Mouse (Mus musculus) limb, embryonic 15.5 days (tissue): ENCODE data around the gene Gsg1l. TPM values are rescaled to one million over a fixed set of nuclear protein-coding genes. Genes with fewer than 3 reads are reported as not detected.

Experiments
- ATAC-seq: fragments of 200-750 bp; cut with Nextera tagmentation; 2 replicates; pipeline ENCODE4 v1.8.0; 2017; ENCODE audit warnings: low read depth, moderate TSS enrichment; ENCODE audit not compliant: insufficient number of reproducible peaks, low FRiP score, low TSS enrichment
- H3K27ac ChIP-seq: fragments of 300-500 bp; sonication (generic); 2 replicates; pipeline ENCODE4 v1.5.1; 2015; ENCODE audit warnings: moderate library complexity, mild to moderate bottlenecking, inconsistent platforms
- H3K27me3 ChIP-seq: fragments of 300-500 bp; sonication (generic); 2 replicates; pipeline ENCODE4 v1.6.1; 2015; ENCODE audit warnings: inconsistent platforms
- H3K36me3 ChIP-seq: fragments of 300-500 bp; sonication (generic); 2 replicates; pipeline ENCODE4 v1.6.1; 2015; ENCODE audit warnings: inconsistent platforms
- H3K4me1 ChIP-seq: fragments of 300-500 bp; sonication (generic); 2 replicates; pipeline ENCODE4 v1.6.1; 2015; ENCODE audit warnings: inconsistent platforms
- H3K4me2 ChIP-seq: fragments of 300-500 bp; sonication (generic); 2 replicates; pipeline ENCODE4 v1.6.1; 2015; ENCODE audit warnings: mild to moderate bottlenecking, inconsistent platforms
- H3K4me3 ChIP-seq: fragments of 300-500 bp; sonication (generic); 2 replicates; pipeline ENCODE4 v1.5.1; 2015; ENCODE audit warnings: mild to moderate bottlenecking, inconsistent platforms
- H3K9ac ChIP-seq: fragments of 300-500 bp; sonication (generic); 2 replicates; pipeline ENCODE4 v1.6.1; 2015; ENCODE audit warnings: inconsistent platforms
- H3K9me3 ChIP-seq: fragments of 300-500 bp; sonication (generic); 2 replicates; pipeline ENCODE4 v1.6.1; 2016; ENCODE audit warnings: inconsistent platforms
- WGBS: fragments of 180-500 bp; shearing (Covaris S2); methylation state at CpG from one replicate; pipeline ENCODE4 v1.1.7; 2015; 5-methylcytosine and 5-hydroxymethylcytosine counted together
- polyA plus RNA-seq: library from polyadenylated mRNA; unstranded; fragments of >200 nt; fragmentation: Nextera tagmentation; extraction: Ambion mirVana; gene quantifications from 2 replicates; pipeline ENCODE4 v1.2.1, GENCODE M21; 2015

Gsg1l gene
- polyA plus RNA-seq, 1 experiment from 2014 or later, result 2.3 TPM

DNA sequence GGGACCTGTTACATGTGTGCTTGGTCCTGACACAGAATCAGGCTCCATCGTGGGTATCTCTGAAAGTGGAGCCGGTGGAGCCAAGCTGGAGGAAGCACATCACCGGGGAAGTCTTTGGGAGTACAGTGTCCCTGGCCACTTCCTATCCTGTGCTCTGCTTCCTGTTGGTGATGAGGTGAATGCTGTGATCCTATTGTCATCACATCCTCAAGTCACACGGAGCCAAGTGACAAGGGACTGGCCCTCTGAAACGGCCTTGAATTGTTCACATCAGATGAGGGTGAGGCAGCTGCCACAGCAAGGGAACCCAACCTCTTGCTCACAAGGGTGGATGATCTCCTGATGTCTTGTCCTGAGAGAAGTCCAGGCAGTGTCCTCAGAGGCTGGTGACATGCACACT is 14.4 kb upstream of the Gsg1l start:
- Histone ChIP-seq H3K27me3 (no peaks in the 10 kb centered on the region), H3K27ac (no peak overlapping the region), H3K36me3 (peaks cover 45% of the 10 kb centered on the region), H3K9me3 (no peaks in the 10 kb centered on the region), H3K9ac (no peak overlapping the region), H3K4me1 (no peaks in the 10 kb centered on the region), H3K4me2 (no peak overlapping the region), H3K4me3 (no peak overlapping the region)
- no peak for ATAC-seq
- 78% methylated on average over 5 of the region's 5 CpGs for WGBS

DNA sequence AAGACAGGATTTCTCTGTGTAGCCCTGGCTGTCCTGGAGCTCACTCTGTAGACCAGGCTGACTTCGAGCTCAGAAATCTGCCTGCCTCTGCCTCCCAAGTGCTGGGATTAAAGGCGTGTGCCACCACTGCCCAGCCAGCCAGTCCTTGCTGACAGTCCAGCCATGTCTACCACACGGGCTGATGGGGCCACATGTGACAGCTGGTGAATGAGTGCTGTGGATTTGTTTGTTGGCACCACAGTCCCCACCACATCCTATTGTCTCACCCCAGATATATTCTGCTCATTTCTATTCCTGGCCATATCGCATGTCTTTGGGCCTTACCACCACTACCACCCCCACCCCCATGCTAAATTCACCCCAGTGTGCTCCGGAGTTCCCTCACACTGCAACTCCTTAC is 12.5 kb upstream of the Gsg1l start:
- WGBS, result 89% methylated on average over 5 of the region's 5 CpGs

DNA sequence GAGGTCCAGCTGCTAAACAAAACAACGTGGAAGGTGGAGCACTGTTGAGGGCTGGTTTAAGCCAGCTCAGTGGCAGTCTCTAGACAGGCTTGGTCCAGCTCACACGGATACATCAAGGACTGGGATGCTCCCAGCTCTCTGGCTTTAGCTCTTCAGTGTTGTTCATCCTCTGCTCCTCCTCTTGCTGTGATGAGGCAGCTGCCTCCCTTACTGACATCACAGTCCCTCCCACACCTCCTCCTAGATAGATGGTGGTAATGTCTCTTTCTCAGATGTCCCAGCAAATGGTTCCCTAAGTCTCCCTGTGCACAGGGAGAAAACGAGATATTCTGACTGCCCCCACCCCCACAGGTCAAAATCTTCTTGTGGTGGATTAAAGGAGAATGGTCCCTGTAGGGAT is 11.0 kb upstream of the Gsg1l start:
- no peaks in the 10 kb centered on the region for H3K27me3 ChIP-seq
- no peaks in the 10 kb centered on the region for H3K9me3 ChIP-seq
- no peak overlapping the region for H3K27ac ChIP-seq
- no peak overlapping the region for H3K4me2 ChIP-seq
- H3K4me1 ChIP-seq, result peaks cover 3% of the 10 kb centered on the region; the same call in 1 of the 2 replicates
- ATAC-seq, result no peak
- 27% methylated on average over 3 of the region's 3 CpGs for WGBS
- H3K9ac ChIP-seq, result no peak overlapping the region
- H3K4me3 ChIP-seq, result no peak overlapping the region
- H3K36me3 ChIP-seq, result peaks cover 16% of the 10 kb centered on the region; the same call in 1 of the 2 replicates

More for the DNA sequence above, 12.5 kb upstream of the Gsg1l start:
- H3K36me3 ChIP-seq, result peaks cover 30% of the 10 kb centered on the region
- no peak overlapping the region for H3K4me3 ChIP-seq
- H3K27me3 ChIP-seq, result no peaks in the 10 kb centered on the region
- ATAC-seq, result no peak
- H3K9me3 ChIP-seq, result no peaks in the 10 kb centered on the region
- no peak overlapping the region for H3K9ac ChIP-seq
- no peaks in the 10 kb centered on the region for H3K4me1 ChIP-seq
- H3K27ac ChIP-seq, result no peak overlapping the region
- no peak overlapping the region for H3K4me2 ChIP-seq

DNA sequence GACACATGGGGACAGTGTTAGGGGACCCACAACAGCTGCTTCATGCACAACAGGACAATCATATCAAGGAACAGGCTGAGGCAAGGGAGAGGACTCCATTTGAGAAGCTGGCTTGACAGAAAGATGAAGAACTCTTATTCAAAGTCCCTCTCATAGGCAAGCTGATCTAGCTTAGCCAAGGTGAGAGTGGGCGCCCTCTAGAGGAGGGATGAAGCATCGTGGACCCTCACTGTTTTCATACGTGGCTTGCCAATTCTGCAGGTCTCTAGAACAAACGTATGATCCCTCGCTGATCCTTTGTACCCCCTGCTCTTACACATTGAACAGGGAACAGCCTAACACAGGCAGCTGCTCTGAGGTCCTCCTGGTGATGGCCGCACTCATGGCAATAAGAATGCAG is 7.6 kb upstream of the Gsg1l start:
- ATAC-seq, result no peak
- 16% methylated on average over 6 of the region's 6 CpGs for WGBS
- peaks cover 13% of the 10 kb centered on the region; the same call in 1 of the 2 replicates for H3K27me3 ChIP-seq
- H3K4me2 ChIP-seq, result no peak overlapping the region
- no peaks in the 10 kb centered on the region for H3K9me3 ChIP-seq
- no peak overlapping the region for H3K27ac ChIP-seq
- no peak overlapping the region for H3K9ac ChIP-seq
- H3K36me3 ChIP-seq, result no peaks in the 10 kb centered on the region
- H3K4me3 ChIP-seq, result no peak overlapping the region
- peaks cover 22% of the 10 kb centered on the region for H3K4me1 ChIP-seq

DNA sequence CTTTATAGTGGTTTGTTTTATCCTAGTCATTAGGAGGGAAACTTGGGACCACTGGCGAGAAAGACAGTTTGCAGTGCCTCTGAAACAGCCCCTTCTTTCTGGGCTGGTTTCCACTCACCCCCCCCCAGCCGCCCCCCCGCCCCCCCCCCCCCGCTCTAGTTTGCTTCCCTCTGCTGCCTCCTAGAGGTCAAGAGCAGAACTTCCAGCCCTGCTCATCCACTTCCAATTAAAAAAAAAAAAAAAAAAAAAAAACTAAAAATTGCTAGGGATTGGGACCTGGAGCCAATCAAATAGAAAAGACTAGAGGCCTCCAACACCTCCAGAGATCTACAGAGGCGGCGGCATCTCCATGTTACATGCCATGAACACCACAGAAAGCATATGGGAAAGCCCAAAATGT is 5.9 kb upstream of the Gsg1l start:
- H3K4me1 ChIP-seq, result peaks cover 34% of the 10 kb centered on the region
- no peak for ATAC-seq
- H3K27me3 ChIP-seq, result peaks cover 30% of the 10 kb centered on the region
- H3K27ac ChIP-seq, result no peak overlapping the region
- H3K36me3 ChIP-seq, result no peaks in the 10 kb centered on the region
- no peak overlapping the region for H3K4me3 ChIP-seq
- H3K9ac ChIP-seq, result no peak overlapping the region
- 23% methylated on average over 4 of the region's 6 CpGs for WGBS
- no peaks in the 10 kb centered on the region for H3K9me3 ChIP-seq
- no peak overlapping the region for H3K4me2 ChIP-seq

DNA sequence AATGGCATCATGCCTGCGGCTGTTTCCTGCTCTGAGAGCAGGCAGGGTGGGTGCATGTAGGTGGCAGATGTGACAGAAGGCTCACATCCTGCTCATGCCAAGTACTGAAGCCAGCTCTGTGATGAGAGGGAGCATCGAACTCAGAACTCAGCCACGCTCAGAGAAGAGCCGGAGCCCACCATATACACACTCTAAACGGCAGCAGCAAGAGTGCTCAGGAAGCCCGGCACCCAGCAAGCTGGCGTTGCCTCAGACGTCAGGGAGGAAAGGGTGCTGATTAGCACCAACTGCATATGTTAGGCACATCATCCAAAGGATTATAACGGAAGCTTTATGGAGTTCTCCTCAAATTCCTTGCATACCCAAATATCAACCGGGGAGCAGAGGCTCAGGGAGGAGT is 5.4 kb upstream of the Gsg1l start:
- Histone ChIP-seq H3K4me3 (no peak overlapping the region), H3K27me3 (peaks cover 35% of the 10 kb centered on the region), H3K27ac (no peak overlapping the region), H3K9ac (no peak overlapping the region), H3K4me2 (no peak overlapping the region), H3K4me1 (peaks cover 36% of the 10 kb centered on the region), H3K9me3 (no peaks in the 10 kb centered on the region), H3K36me3 (no peaks in the 10 kb centered on the region)
- ATAC-seq, result no peak
- WGBS, result 45% methylated on average over 10 of the region's 10 CpGs

DNA sequence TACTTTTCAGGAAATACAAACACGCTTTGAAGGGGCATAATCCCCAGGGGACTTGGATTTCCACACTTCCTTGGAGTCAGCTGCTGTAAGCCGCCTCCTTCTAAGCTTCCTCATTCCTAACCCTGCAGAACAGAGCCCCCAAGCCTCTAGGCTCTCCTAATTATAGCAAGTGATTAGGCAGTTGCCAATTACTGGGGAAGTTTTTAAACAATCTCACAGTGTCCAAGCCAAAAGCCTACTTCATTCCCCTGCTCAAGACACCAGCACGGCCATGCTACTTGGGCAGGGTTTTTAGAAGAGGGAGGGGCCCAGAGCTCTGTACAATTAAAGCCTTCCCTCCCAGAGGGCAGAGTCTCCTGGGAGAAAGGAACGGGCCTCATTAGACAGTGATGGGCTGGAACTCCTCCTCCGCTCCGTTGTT is 4.1 kb upstream of the Gsg1l start:
- H3K27ac ChIP-seq, result no peak overlapping the region
- H3K4me1 ChIP-seq, result peaks cover 48% of the 10 kb centered on the region
- WGBS, result 21% methylated on average over 6 of the region's 6 CpGs
- no peak for ATAC-seq
- H3K9ac ChIP-seq, result no peak overlapping the region
- H3K4me3 ChIP-seq, result no peak overlapping the region
- H3K4me2 ChIP-seq, result no peak overlapping the region
- no peaks in the 10 kb centered on the region for H3K36me3 ChIP-seq
- H3K9me3 ChIP-seq, result no peaks in the 10 kb centered on the region
- H3K27me3 ChIP-seq, result peaks cover 48% of the 10 kb centered on the region

DNA sequence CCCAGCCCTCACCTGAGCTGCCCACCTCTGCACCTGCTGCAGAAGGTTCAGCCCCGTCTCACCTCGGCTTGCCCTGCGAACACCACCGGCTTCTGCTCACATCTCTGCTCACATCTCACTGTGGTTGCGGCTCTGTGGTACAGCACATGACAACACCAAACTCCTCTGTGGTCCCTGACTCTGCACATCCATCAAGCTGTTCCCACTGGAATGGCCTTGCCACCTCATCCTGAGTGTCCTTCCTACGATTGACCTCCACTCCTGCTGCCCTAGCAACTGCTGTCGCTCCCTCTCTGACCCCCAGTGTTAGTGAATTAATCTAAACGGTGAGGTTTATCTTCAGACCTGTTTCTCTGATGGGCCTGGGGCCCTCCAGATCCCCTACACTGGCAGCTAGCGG is 2.9 kb upstream of the Gsg1l start:
- no peak for ATAC-seq
- no peak overlapping the region for H3K27ac ChIP-seq
- H3K4me3 ChIP-seq, result no peak overlapping the region
- peaks cover 60% of the 10 kb centered on the region for H3K27me3 ChIP-seq
- H3K9ac ChIP-seq, result no peak overlapping the region
- no peak overlapping the region for H3K4me2 ChIP-seq
- 88% methylated on average over 9 of the region's 9 CpGs for WGBS
- peaks cover 51% of the 10 kb centered on the region for H3K4me1 ChIP-seq
- H3K36me3 ChIP-seq, result no peaks in the 10 kb centered on the region
- no peaks in the 10 kb centered on the region for H3K9me3 ChIP-seq

DNA sequence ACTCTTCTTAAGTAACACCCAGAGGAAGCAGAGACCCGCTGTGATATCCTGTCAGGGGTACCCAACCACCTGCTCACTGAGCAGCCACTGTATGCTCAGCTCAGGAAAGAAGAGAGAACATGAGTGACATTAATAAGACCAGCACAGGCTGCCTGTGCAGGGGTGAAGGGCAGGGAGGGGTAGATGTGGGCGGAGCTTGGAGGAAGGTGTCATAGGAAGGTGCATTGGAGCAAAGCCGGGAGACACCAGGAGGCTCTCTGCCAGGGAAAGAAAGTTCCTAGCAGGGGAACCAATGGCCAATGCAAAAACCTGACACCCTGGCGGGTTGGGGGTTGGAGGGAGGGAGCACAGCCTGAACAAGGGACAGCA is 1.8 kb upstream of the Gsg1l start:
- Histone ChIP-seq H3K9ac (no peak overlapping the region), H3K27me3 (peaks cover 62% of the 10 kb centered on the region), H3K4me3 (no peak overlapping the region), H3K27ac (no peak overlapping the region), H3K4me1 (peaks cover 51% of the 10 kb centered on the region), H3K4me2 (no peak overlapping the region), H3K36me3 (no peaks in the 10 kb centered on the region), H3K9me3 (no peaks in the 10 kb centered on the region)
- no peak for ATAC-seq
- WGBS, result 16% methylated on average over 4 of the region's 4 CpGs

DNA sequence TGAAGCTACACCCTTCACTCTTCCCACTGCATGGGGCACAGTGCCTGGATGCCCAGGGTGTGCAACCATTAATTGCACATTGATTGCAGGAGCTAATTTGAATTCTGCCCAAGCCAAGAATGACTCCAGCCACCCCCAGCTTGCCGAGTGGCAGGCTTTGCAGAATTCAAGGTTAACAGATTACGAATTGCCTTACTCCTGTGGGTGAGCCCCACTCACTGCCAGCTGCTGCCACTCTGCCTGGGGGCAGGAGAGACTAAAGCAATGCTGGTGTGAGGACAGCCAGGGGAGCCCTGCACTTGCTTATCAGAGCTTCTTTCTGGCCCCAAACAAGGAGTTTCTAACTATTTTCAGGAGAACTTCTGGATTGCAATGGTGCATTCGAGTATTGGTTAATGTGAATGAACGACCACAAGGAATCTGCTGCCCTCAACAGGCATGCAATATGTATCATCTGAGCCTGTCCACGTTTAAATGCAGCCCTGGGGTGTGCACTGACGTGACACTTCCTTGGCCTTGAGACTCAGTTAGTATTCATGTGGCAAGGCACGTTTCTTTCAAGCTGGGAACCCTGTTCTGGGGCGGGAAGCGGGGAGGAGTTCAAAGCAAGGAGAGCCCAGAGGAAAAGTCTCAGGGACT is 1.2 kb upstream of the Gsg1l start:
- Histone ChIP-seq H3K4me2 (no peak overlapping the region), H3K4me1 (peaks cover 51% of the 10 kb centered on the region), H3K36me3 (no peaks in the 10 kb centered on the region), H3K27ac (no peak overlapping the region), H3K9ac (no peak overlapping the region), H3K9me3 (no peaks in the 10 kb centered on the region), H3K4me3 (no peak overlapping the region), H3K27me3 (peaks cover 62% of the 10 kb centered on the region)
- 21% methylated on average over 9 of the region's 9 CpGs for WGBS
- ATAC-seq, result no peak

DNA sequence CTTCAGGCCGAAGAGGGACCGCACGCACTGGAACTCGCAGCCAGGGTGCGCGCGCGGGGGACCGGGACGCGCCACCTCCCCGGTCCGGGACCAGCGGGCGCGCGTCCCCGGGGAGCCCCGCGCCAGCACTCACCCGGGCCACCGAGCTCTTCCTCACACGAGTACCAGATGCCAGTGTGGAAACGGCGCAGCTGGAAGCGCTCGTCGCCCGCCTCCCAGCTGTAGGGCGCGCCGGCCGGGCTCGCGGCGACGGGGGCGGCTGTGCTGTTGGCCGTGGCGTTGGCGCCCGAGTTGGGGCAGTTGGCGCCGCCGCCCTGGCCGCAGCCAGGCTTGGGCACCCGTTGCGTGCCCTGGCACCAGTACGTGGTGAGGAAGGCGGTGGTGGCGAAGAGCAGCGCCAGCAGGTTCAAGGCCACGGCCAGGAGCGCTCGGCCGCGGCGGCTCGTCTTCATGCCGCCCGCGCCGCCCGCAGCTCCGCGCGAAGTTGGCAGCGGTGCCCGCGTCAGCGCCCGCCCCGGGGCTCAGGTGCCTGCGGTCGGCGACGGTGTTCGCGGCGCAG is 405 bp downstream of the Gsg1l start:
- H3K36me3 ChIP-seq, result no peaks in the 10 kb centered on the region
- peaks cover 40% of the 10 kb centered on the region for H3K4me1 ChIP-seq
- peaks cover 56% of the 10 kb centered on the region for H3K27me3 ChIP-seq
- peak overlapping the region; percentile 99 for H3K4me2 ChIP-seq
- no peak for ATAC-seq
- H3K9ac ChIP-seq, result peak overlapping the region; percentile 47
- no peaks in the 10 kb centered on the region for H3K9me3 ChIP-seq
- H3K27ac ChIP-seq, result no peak overlapping the region
- under 1% methylated on average over 80 of the region's 80 CpGs for WGBS
- H3K4me3 ChIP-seq, result peak overlapping the region; percentile 57

DNA sequence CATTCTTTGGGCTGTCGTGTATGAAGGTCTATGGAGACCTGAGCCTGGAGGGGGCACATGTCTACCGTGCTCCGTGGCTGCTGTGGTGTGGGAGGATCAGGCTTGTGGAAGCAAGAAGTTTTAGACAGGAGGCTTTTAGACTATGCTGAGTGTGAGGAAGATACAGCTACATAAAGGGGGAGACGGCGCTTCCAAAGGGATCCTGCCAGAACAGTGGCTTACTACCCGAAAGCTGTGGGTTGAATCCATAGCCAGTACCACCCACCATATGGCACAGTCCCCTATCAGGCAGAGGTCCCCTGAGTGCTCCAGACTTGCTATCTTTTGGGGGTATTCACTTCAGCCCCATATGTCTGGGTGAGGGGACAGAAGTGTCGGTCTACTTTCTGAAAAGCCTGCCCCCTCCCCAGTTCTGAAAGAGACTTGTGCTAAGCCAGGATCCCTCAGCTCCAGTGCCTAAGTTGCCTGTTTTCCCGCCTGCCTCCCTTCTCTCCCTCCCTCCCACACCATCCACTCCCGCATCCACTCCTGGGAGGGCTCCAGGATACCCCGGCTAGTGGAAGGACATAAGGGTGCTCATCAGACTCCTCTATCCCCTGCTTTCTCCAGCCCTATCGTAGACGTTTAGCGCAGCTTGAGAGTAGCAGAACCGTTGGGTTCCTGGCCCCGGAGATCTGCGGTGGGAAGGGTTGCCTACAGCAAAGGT is 1.1 kb downstream of the Gsg1l start:
- Histone ChIP-seq H3K27ac (no peak overlapping the region), H3K36me3 (no peaks in the 10 kb centered on the region), H3K9me3 (no peaks in the 10 kb centered on the region), H3K4me2 (peak overlapping the region; percentile 99), H3K9ac (no peak overlapping the region), H3K27me3 (peaks cover 53% of the 10 kb centered on the region), H3K4me1 (peaks cover 34% of the 10 kb centered on the region), H3K4me3 (peak overlapping the region; percentile 57)
- no peak for ATAC-seq
- WGBS, result 23% methylated on average over 16 of the region's 16 CpGs
